Mouse (Mus musculus) urinary bladder, postnatal 25 days (tissue): ENCODE data around the gene Rbpj.
A peak's percentile ranks its signal among the peaks of the same experiment; 100 is the strongest.

Experiments used
- DNase-seq: peaks from one replicate; pipeline ENCODE4 v3.0.0; 2022; ENCODE audit warnings: low spot score

Rbpj gene

DNA sequence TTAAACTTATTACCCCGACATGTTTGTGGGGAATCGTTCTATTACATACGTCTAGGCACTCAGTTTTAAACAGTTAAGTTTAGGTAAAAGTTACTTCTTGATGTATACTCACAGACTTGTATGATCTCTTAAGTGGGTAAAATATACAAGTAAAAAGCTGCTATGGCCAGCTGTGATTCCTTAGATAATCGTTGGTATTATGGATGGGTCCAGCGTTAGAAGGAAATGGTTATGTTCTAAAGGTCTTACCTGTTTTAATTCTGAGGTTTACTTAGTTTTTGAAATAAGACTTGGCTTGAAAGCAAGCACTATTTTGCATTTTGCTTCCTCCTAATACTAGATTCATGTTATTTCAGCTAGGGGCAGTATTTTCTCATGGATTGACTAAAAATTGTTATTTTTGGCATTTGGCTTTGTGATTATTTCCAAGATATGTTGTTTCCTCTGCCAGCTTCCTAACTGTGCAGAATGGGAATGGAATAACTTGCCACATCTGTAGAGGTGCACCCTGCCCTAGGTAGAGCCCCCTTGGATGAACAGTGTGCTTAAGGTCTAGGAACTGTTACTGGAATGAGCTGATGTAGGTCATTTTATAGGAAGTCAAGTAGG lies 127.2 kb downstream of the Rbpj start:
- no peak for DNase-seq

DNA sequence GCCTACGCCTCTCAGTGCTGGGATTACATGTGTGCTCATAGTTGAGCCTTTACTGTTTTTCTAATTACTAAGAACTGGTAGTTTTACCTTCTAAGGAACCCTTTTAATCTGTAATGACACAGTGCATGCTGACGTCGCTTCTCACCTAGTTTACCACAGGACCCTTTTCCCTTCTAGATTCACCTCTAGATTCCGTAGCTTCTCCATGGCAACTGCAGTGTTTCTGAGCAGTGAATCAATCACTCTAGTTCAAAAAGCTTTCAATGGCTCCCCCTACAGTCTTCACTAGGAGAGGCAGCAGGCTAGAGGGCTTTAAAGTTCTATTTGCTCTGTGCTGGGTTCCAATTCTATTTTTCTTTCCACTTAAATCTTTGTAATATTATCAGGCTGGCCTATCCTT lies 128.3 kb downstream of the Rbpj start:
- DNase-seq: peak; percentile 14

DNA sequence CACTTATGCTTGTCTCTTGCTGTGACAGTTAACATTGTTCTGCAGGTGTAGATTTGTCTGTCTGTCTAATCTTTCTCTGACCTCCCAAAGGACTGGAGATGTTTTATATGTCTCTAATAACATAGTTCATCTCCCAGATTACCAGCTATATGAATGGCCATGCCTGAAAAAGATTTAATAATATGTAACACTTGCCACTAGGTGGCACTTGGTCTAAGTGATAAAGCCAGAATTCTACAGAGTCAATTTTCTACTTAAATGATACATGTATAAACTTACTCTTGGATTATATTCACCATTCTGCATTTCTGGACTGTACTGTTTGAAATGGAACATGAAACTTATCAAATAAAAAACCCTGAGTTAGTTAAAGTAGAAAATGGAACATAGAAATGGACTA lies 132.6 kb downstream of the Rbpj start:
- DNase-seq: no peak

DNA sequence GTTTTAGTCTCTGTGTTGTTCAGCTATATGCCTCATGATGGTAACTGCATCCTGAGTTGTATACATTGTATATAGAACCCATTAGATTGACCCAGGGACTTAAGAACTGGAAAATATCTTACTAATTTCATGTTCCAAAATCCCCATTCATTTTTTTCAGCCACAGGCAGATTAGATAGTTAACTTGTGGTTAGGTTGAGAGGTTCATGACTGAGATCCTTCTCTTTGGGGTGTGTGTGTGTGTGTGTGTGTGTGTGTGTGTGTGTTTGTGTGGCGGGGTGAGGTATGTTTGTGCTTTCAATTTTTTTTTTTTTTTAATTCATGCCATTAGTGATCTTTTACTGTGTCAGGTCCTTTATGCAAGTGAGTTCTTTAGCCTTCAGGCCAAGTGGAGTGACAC lies 133.2 kb downstream of the Rbpj start:
- DNase-seq: no peak

DNA sequence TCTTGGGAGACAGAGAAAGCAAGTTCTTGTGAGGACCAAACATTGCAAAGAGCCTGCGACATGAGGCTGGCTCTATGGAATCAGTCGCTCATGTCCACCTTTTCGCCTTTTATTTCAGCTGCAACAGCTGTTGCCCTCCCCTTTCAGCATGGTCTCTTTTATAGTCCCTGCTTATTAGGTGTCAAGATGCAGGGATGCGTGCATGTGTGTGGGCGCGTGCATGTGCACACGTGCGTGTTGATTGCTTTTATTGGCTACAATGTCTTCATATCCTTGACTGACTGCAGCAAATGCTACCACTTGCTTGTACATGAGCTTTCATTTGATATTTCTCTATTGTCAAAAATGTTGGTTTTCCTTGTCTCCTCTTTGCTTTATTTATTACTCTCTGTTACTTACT lies 136.2 kb downstream of the Rbpj start:
- DNase-seq: no peak

DNA sequence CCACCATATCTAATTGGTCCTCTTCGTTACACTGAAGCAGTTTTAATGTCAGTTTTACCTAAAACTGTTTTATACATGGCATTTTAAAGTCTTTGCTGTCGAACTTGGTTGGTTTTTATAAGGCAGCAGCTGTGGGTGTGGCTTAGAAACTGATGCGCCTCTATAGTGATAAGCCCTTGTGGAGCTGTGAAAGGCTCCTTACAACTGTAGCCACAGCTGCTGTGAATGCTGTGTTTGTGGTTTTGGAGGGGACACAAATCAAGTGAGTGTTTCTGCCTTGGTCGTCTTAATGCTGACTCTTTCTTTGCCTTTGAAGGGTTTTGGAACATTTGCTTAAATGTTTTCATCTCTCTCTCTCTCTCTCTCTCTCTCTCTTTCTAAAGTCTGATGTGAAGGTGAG lies 139.5 kb downstream of the Rbpj start:
- DNase-seq: no peak

DNA sequence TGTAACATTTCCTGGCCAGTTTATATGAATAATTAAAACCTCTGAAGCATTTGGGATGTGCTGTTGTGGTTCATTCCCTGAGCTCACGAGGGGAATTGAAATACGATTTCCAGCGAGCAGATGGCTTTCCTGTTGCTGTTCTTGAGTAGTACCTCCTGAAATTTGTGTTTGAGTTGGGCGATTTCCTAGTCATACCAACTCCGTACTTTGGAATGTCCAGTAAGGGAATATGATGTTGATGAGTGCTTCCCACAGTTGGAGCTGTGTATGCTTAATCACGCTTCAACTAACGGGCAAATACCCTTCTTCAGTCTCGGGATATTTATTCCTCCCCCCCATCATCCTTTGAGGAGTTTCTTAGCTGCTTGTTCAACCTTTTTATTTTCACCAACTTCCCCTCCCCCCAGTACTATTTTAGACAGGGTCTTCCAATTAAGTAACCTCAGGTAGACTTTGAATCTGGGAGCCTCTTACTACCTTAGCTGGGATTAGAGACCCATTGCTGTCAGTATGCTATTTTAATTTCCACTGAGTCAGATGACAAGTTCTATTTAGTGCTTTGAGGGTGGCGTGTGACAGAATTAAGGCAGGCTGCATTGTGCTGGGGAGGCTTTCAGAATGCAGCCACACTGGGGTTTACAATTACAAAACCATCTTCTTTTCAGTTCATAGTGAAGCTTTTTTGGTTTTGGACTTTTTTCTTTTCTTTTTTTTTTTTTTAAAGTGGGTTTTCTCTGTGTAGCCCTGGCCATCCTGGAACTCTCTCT lies 141.5 kb downstream of the Rbpj start:
- DNase-seq: no peak

DNA sequence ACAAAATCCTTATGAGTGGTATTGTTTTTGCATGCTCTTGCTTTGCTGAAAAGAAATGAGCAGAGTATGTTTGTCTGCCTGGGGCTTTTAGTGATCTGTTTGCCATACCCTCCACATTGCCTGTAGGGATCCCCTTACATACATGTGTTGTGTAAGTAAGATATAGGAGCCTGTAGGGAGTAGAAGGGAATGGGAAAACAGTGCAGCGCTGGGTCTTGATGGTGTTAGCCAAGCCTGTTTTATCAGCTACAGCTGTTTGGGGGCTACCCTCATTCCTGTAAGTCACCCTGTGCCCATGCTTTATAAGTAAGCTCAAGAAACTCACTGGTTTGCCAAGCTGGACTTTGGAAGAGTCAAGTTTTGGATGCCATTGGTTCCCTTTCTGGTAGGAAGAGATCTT lies 152.9 kb downstream of the Rbpj start:
- DNase-seq: no peak

DNA sequence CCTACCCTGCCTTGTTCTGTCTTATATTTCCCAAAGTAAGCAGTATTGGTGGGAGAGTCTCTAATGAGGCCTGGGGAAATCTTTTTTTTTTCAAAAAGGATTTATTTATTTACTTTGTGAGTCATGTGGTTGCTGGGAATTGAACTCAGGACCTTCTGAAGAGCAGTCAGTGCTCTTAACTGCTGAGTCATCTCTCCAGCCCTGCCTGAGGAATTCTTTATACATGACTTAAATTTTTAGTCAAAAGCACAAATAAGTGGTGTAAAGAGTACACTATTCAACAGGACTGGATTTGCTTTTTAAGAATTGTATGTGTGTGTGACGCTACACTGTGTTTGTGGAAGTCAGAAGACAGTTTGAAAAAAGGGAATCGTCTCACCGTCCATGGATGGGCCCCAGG lies 166.1 kb downstream of the Rbpj start:
- no peak for DNase-seq

DNA sequence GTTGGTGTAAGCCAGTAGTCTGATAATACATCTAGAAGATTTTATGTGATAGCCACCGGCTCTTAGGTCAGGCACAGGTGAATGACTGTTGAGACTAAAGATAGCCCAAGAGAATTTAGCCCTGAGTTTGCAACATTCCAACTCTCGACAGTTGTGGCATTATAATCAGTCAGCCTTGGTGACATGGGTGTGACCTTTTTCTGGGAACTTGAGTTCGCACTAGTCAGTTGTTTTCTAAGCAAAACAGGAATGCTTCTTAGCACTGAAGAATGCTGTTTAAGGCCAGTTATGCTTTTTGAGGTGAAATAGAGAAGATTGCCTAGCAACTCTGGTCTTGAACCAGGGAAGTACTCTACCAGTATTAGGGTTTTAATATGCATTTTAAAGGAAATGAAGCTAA lies 170.8 kb downstream of the Rbpj start:
- DNase-seq: no peak

DNA sequence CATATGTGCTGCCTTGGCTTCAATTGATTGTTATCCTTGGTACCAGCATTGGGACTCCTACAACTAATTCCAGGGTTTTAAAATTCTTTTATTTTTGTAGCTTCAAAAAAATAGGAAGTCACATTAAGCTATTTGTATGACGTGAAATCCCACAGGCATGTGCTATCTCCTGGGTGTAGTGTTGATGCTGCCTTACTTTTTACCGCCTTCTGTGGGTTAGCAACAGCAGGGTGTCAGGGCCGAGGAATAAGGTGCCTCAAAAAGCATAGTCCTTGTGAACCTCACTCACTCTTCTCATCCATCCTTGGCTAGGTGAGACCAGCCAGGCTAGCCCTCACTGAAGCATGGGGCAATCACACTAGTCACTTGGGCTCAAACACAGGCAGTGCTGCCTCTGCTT lies 171.3 kb downstream of the Rbpj start:
- no peak for DNase-seq

DNA sequence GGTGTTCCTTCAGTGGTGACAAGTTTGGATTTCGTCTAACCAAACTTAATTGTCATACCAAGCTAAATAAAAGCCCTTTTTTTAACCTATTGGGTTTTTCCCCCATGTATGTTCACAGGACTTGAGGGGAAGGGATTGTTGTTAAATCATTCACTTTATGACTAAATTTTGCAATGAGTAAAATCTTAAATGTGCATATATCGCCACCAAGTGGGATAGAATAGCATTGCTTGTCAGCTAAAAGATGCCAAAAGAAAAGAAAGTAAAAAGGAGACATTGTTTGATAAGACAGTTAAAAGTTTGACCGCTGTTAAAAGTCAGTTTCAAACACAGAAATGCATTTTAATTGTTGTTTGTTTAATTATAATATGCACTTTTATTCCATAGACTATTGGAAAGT lies 172.7 kb downstream of the Rbpj start:
- no peak for DNase-seq

DNA sequence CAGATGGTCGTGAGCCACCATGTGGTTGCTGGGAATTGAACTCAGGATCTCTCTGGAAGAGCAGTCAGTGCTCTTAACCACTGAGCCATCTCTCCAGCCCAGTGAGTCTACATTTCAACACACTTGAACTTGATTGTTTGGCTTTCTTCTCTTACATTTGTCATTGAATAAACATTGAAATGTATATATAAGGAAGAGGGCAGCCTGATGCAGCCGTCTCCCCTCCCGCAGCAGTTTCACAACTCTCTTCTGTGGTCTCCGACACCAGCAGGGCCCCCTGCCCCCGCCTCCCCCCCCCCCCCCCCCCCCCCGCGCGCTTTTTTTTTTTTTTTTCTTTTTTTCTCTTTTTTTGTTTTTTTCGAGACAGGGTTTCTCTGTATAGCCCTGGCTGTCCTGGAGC lies 180.7 kb downstream of the Rbpj start:
- no peak for DNase-seq

DNA sequence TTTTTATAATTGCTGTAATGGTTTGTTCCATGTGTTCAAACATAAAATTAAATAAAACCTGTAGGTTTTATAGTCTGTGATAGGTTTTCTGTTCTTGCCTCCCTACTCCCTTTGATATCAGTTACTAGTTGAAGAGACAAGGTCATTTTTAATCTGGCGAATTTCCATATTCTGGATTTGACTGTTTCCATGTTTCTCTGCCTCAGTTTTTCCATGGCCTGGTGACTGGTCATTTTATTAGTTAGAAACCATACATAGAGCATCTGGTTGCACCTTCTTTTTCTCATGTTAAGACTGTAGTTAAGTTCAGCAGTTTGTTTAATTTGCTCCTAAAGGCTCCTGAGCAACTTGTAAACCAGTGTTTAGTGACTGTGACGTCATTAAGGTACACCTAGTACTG lies 181.4 kb downstream of the Rbpj start:
- DNase-seq: no peak

DNA sequence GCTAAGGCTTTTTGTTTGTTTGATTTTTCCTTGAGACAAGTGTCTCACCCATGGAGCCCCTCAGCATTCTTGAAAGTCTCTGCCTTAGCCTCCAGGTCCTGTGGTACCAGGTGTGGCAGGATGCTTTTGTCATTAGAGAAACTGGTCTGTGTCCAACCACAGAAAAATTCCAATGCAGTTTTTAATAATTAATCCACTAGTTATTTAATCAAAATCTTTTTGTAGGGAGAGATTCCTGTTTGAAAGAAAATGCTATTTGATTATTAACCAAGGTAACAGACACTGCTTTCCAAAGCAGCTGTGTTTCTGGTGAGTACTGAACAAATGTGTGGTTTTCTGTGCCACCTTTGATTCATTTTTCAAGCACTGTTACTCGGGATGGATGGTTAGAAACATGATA lies 190.6 kb downstream of the Rbpj start:
- no peak for DNase-seq

DNA sequence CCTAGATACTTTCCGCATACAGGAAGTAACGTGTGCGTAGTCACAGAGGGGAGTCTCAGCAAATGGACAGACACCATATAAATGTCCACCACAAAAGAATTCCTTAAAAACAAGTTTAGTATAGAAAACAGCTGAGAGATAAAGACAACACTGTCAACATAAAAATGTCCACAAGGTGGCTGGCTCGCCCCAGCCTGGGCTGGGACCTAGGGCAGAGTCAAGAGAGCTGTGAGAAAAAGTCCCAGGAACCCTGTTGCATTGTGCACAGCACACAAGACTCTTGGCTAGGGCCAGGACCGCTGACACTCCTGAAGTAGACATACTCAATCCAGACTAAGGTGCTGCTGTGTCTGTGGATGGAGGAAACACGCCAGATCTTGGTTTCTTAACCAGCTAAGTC lies 192.0 kb downstream of the Rbpj start:
- no peak for DNase-seq

DNA sequence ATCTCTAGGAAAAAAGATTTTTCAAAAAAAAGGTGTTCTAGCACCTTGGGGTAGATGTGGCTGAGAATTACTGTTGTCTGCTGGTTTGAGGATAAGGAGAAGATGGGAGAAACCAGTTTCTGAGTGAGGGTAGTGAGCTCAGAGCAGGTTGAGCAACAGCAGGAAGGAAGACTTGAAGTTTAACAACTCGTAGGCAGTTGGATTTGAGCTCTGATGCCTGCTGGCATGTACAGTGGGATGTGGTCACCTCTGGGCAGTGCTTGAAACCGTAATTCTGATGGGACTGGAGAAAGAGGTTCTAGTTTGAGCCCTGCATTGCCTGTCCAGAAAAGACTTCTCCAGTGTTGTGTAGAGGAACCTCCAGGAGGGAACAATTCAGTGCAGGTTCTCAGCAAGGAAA lies 195.6 kb downstream of the Rbpj start:
- DNase-seq: no peak

DNA sequence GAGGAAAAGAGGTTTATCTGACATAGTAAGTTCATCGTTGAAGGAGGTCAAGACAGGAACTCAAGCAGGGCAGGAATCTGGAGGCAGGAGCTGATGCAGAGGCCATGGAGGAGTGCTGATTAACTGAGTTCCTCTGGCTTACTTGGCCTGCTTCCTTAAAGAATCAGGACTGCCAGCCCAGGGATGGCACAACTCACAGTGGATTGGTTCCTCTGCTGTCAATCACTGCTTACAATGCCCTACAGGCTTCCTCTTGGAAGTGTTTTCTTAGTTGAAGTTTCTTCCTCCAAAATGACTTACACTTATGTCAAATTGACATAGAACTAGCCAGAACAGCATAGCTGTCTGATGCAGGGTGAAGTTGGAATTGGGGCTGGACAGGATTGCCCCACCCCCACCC lies 196.5 kb downstream of the Rbpj start:
- DNase-seq: no peak

DNA sequence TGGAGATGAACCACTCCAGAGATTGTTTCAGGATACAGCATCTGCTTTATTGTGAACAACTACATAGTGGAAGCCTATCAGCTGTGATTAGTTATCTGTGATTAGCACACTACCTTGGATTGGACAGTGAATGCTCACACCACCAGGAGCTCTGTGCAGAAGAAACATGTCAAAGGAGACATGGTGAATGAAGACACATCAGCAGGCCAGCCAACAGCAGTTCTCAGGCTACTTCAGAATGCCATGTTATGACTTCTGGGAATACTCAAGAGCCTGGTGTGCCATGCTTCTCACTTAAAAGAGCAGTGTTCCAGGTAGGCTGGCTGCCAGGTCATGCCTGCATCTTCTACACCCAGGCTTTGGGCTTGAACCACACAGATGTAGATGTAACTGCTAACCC lies 197.7 kb downstream of the Rbpj start:
- no peak for DNase-seq

DNA sequence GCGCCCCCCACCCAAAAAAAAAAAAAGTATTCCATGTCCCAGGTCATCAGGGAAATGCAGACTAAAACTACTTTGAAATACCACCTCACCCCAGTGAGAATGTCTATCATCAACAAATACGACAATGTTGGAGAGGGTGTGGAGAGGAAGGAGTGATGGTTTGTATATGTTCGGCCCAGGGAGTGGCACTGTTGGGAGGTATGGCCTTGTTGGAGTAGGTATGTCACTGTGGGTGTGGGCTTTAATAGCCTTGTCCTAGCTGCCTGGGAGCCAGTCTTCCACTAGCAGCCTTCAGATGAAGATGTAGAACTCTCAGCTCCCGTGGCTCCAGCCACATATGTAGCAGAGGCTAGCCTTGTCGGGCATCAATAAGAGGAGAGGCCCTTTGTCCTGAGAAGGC lies 202.1 kb downstream of the Rbpj start:
- no peak for DNase-seq

DNA sequence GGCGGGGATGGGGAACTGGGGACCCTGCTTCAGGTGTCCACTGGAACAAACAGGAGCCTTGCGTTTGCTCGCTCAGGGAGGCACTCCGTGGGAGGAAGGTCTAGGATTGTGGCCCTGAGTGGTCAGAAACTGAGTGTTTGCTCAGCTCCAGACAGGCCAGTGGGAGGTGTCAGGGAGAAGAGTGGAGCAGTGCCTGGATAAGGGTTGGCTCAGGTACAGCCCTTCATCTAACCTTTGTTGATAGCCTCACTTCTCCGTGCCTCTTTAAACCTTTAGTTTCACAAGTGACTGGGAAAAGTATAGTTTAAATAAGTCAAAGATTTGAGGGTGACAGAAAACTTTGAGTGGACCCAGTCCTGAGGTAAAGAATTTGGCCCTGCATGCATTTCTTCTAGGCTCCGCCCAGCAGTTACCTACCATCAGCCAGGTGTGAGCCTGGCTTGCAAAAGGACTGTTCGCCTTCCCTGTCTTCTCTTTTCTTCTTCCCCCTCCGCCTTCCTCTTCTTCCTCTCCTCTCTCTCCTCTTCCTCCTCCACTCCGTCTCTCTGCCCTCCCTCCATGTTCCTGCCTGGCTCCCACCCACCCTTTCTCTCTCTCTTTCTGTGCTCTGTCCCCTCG lies 204.5 kb downstream of the Rbpj start:
- DNase-seq: no peak

DNA sequence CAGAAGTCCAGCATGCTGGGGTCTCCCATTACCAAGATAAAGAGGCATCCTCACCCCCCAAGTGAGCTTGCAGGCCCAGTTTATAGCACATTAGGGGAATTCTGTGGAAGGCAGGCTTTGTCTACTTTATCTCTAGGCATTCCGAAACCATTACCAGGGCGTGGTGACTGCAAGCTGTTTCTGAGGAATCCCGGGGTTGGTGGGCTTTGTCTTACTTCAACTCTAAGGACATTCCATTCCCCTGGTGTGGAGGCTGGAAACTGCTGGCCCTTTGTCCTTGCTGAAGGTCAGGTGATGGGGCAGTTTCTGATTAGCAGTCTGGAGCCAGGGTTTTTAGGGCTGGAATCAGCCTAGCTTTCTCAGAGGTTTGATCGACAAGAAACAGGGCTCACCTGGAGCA lies 205.6 kb downstream of the Rbpj start:
- DNase-seq: no peak

DNA sequence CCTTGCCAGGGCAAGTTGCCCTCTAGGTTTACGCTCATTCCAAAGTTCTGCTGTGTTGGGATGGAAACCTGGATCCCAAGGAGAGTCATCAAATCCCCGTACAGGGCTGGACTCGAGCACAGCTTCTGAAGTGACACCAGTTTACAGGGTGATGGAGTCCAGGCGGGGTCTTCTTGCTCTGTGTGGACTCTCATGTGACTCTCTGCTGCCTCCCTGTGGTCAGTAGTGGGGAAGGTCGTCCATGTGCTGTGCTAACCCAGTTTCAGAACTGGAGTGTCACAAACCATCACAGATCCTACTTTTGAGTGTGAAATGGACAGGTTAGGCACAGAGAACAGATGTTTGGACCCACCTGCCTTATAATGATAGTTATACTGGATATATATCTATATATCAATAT lies 206.4 kb downstream of the Rbpj start:
- peak; percentile 53 for DNase-seq
